Mouse (Mus musculus) kidney, postnatal 0 days (tissue): Measurements from ENCODE around the gene Cacna1c. TPM values are rescaled to one million over a fixed set of nuclear protein-coding genes. Genes with fewer than 3 reads are reported as not detected.
"Not testable (repeated sequence)": the region's sequence is repeated elsewhere in the genome, so short reads cannot be mapped to it uniquely, and the experiment has no call there.

ENCODE experiments used
- ATAC-seq: fragments of 200-750 bp; cut with Nextera tagmentation; replicated peaks from 2 replicates; pipeline ENCODE4 v1.8.0; 2017; ENCODE audit warnings: low read depth, moderate number of reproducible peaks, moderate TSS enrichment, moderate library complexity; ENCODE audit not compliant: low FRiP score
- DNase-seq: peaks from one replicate; pipeline ENCODE4 v3.0.0-alpha.2; 2016; ENCODE audit warnings: low spot score
- H3K27ac ChIP-seq: fragments of 300-500 bp; sonication (generic); 2 replicates; pipeline ENCODE4 v1.5.1; 2014; ENCODE audit warnings: mild to moderate bottlenecking
- H3K27me3 ChIP-seq: fragments of 300-500 bp; sonication (generic); 2 replicates; pipeline ENCODE4 v1.6.1; 2014; ENCODE audit warnings: low read length, mixed read lengths; ENCODE audit not compliant: insufficient read depth
- H3K36me3 ChIP-seq: fragments of 300-500 bp; sonication (generic); 2 replicates; pipeline ENCODE4 v1.6.1; 2014; ENCODE audit warnings: low read length, mixed read lengths; ENCODE audit not compliant: insufficient read depth
- H3K4me1 ChIP-seq: fragments of 300-500 bp; sonication (generic); replicated peaks from 2 replicates; pipeline ENCODE4 v1.6.1; 2014; ENCODE audit warnings: antibody characterized with exemption, low read length, mixed read lengths; ENCODE audit not compliant: insufficient read depth
- H3K4me2 ChIP-seq: fragments of 300-500 bp; sonication (generic); 2 replicates; pipeline ENCODE4 v1.6.1; 2014; ENCODE audit warnings: mild to moderate bottlenecking, low read length, moderate library complexity, mixed read lengths
- H3K4me3 ChIP-seq: fragments of 300-500 bp; sonication (generic); replicated peaks from 2 replicates; pipeline ENCODE4 v1.5.1; 2014; ENCODE audit warnings: low read depth, low read length
- H3K9ac ChIP-seq: fragments of 300-500 bp; sonication (generic); 2 replicates; pipeline ENCODE4 v1.6.1; 2014; ENCODE audit warnings: low read depth, low read length
- H3K9me3 ChIP-seq: fragments of 300-500 bp; sonication (generic); replicated peaks from 2 replicates; pipeline ENCODE4 v1.6.1; 2016; ENCODE audit warnings: low read length, inconsistent platforms, mixed read lengths
- CTCF ChIP-seq: IDR thresholded peaks from 2 replicates; pipeline ENCODE4 v1.5.1; 2016; ENCODE audit warnings: antibody characterized with exemption, low read depth, mild to moderate bottlenecking, moderate library complexity
- WGBS: fragments of 180-500 bp; shearing (Covaris S2); extraction: QIAGEN DNeasy Blood & Tissue Kit; methylation state at CpG from one replicate; pipeline ENCODE4 v1.1.7; 2014; 5-methylcytosine and 5-hydroxymethylcytosine counted together
- polyA plus RNA-seq: library from polyadenylated mRNA; unstranded; fragments of >200 nt; fragmentation: Nextera tagmentation; extraction: Ambion mirVana; gene quantifications from 2 replicates; pipeline ENCODE4 v1.2.1, GENCODE M21; 2015

The Cacna1c gene
- polyA plus RNA-seq, 1 experiment from 2014 or later = 1.3 TPM

DNA sequence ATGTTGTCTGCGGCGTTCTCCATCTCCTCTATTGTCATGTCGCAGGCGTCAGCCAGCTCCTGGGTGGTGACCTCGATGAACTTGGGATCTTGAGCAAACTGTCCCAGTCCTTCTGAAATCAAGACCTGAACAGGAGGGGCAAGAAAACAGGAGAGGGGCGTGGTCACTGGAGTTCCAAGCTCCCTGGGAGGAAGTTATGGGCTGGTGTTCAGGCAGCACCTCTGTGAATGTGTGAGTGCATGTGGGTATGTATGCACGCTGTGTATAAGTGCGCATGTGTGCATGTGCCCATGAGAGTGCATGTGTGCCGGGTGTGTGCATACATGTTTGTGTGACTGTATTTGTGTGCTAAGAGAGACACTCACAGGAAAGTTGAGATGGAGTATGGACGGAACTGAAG lies 602.1 kb downstream of the Cacna1c start:
- H3K27ac ChIP-seq = no peak overlapping the region
- no peaks in the 10 kb centered on the region for H3K9me3 ChIP-seq
- no peak for TF ChIP-seq CTCF
- no peaks in the 10 kb centered on the region for H3K36me3 ChIP-seq
- peak; percentile 14 for DNase-seq
- H3K4me2 ChIP-seq = peak overlapping the region; percentile 82
- peak overlapping the region; percentile 43 for H3K9ac ChIP-seq
- peak overlapping the region; percentile 43 for H3K4me3 ChIP-seq
- 33% methylated on average over 10 of the region's 10 CpGs for WGBS
- ATAC-seq = peak; percentile 40
- H3K4me1 ChIP-seq = no peaks in the 10 kb centered on the region
- no peaks in the 10 kb centered on the region for H3K27me3 ChIP-seq

DNA sequence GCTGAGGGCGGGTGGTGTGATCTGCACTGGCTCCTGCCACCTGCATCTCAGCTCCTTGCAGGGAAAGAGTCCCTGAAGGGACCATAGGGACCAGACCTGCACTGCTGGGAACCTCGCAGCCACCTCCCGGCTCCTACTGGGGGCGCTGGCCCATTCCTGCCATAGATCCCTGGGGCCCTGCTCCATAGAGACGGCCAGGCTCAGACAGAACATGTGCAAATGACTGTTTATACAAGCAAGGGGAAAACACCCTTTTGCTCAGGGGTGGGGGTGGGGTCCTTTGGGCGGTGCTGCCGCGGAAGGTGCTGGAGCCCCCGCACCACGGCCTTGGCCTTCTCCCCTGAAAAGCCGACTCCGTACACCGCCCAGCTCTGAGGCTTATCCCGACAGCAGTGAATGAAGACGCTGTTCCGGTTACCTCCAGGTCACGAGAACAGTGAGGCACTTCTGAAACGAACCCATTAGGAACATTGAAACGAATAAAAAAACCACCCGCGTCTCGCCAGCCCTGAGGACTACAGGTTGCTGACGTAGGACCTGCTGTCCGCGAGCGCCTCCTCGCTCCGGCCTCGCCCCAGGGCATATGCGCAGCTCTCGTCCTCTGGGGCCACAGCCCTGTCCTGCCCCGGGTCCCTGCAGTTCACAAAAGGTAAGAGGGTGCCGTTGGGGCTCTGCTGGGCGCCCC lies 602.7 kb downstream of the Cacna1c start:
- Histone ChIP-seq H3K9me3 (no peaks in the 10 kb centered on the region), H3K27me3 (no peaks in the 10 kb centered on the region), H3K9ac (peak overlapping the region; percentile 43), H3K4me3 (peak overlapping the region; percentile 43), H3K4me2 (peak overlapping the region; percentile 82), H3K36me3 (no peaks in the 10 kb centered on the region), H3K4me1 (no peaks in the 10 kb centered on the region), H3K27ac (no peak overlapping the region)
- WGBS = 6% methylated on average over 34 of the region's 34 CpGs
- DNase-seq = peak; percentile 35
- TF ChIP-seq CTCF = peak; percentile 24; the same call in 1 of the 2 replicates
- ATAC-seq = peak; percentile 73

DNA sequence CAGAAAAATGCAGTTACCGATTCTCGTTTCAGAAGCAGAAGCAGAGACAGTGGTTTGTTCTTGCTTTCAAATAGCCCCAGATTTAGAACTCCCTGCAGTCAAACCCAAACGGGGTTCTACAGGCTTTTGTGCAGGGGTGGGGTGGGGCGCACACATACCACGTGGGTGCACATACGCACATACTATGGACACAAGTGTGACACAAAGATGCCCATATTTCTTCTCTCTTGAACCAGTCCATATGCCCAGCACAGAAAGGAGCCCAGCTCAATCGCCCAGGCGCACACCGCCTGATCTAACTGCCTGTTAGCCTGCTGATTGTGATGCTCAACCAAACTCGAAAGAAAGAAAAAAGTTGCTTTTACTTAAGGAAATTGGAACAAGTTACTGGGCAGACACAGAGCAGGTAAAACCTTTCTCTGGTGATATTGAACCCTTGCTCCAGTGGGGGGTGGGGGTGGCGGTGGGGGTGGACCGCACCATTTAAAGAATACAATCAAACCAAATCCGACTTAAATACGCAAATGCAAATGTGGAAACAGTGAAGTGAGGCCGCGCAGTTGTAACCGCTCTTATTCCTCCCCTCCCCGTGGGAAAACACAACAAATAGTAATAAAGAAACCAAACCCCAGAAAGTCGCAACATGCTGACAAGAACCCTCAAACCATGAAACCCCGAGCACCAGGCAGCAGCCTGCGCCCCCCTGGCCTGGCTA lies 603.4 kb downstream of the Cacna1c start:
- H3K27ac ChIP-seq = no peak overlapping the region
- ATAC-seq = no peak
- TF ChIP-seq CTCF = no peak
- H3K27me3 ChIP-seq = no peaks in the 10 kb centered on the region
- H3K4me3 ChIP-seq = peak overlapping the region; percentile 43
- WGBS = 29% methylated on average over 21 of the region's 21 CpGs
- no peaks in the 10 kb centered on the region for H3K4me1 ChIP-seq
- H3K4me2 ChIP-seq = peak overlapping the region; percentile 82
- no peaks in the 10 kb centered on the region for H3K9me3 ChIP-seq
- H3K36me3 ChIP-seq = no peaks in the 10 kb centered on the region
- H3K9ac ChIP-seq = peak overlapping the region; percentile 43; the same call in 1 of the 2 replicates
- DNase-seq = peak; percentile 1

DNA sequence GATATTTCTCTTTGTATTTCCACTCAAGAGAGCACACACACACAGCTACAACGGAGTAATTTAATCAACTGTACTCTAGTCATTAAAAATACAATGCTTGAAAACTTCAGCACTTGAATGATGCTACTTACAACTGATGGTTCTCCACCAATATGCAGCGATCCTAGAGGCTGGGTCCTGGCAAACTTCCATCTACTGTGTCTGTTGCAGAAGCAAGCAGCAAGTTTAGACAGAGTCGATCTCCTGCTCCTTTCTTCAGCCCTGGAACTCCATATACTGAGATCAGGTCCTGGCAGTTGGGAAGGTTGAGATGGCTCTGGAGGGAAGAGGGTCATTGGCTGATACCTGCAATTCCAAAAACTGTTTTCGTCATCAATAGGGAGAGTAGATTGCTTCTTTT lies 617.5 kb downstream of the Cacna1c start:
- WGBS = 82% methylated on average over 4 of the region's 4 CpGs
- H3K36me3 ChIP-seq, H3K9ac ChIP-seq, H3K27me3 ChIP-seq, H3K4me3 ChIP-seq, H3K4me1 ChIP-seq, H3K27ac ChIP-seq, DNase-seq, ATAC-seq, H3K9me3 ChIP-seq, H3K4me2 ChIP-seq: not testable (repeated sequence)

DNA sequence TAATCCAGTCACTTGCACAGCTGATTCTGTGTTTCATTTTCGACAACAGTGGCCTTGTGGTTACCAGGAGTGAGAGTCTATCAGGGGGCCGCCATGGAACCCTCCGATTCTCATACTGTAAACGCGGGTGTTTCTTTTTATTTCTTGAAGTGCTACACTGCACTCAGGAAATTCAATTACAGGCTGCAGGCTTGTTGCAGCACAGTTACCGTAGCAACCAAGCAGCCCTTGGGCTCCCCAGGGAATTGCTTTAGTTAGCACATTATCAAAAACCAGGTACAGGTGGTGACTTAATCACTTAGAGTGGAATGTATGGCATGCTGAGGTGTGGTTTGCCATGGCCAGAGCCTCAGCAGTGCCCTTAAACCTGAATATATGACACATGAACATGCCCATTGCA lies 621.9 kb downstream of the Cacna1c start:
- no peaks in the 10 kb centered on the region for H3K4me1 ChIP-seq
- peak; percentile 28 for DNase-seq
- no peak for TF ChIP-seq CTCF
- H3K4me2 ChIP-seq = no peak overlapping the region
- no peak; the same call in 1 of the 2 replicates for ATAC-seq
- 71% methylated on average over 6 of the region's 6 CpGs for WGBS
- no peak overlapping the region for H3K9ac ChIP-seq
- H3K27ac ChIP-seq = no peak overlapping the region
- H3K27me3 ChIP-seq = no peaks in the 10 kb centered on the region
- no peaks in the 10 kb centered on the region for H3K36me3 ChIP-seq
- H3K9me3 ChIP-seq = no peaks in the 10 kb centered on the region
- H3K4me3 ChIP-seq = no peak overlapping the region

DNA sequence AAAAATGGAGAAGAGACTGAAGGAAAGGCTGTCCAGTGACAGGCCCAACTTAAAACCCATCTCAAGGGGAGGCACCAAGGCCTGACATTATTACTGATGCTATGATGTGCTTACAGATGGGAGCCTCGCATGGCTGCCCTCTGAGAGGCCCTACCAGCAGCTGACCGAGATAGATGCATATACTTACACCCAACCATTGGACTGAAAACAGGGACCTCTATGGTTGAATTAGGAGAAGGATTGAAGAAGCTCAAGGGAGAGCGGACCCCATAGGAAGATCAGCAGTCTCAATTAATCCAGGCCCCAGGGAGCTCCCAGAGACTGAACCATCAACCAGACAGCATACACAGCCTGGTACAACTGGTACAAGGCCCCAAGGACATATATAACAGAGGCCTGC lies 628.4 kb downstream of the Cacna1c start:
- H3K27me3 ChIP-seq = no peaks in the 10 kb centered on the region
- WGBS = 94% methylated on average over 3 of the region's 3 CpGs
- DNase-seq (no peak), ATAC-seq (no peak)
- no peak overlapping the region for H3K4me3 ChIP-seq
- no peaks in the 10 kb centered on the region for H3K36me3 ChIP-seq
- 0 out of 2 replicates have a peak, but pooled peaks cover 3% of the 10 kb centered on the region for H3K4me1 ChIP-seq
- no peak for TF ChIP-seq CTCF
- no peak overlapping the region for H3K9ac ChIP-seq
- no peak overlapping the region for H3K4me2 ChIP-seq
- no peak overlapping the region for H3K27ac ChIP-seq
- no peaks in the 10 kb centered on the region for H3K9me3 ChIP-seq
